8 mouse cellular contexts compared by ENCODE assay signal in the genomic region with DNA sequence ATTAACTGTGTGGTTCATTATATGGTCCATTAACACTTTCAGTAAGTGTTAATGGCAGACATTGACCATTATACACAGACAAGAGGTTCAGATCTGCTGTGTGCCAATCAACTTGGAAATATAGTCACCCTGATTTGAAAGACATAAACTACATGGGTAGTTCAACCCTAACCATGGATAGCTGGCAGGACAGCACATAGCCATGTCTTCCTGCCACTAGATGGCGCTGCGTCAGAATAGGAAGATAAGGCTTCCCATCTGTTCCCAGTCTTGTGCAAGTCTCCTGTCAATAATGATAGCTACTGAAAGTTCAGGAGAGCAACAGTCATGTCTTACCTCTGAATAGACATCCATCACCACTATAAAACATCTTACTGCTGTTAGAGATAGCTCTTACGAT.
DNase-seq lines count a peak whose midpoint lies in the region; ATAC-seq lines count a peak whose summit lies in the region.

No protein-coding gene starts in this region.

- no peaks in the 10 kb centered on the region for H3K36me3 ChIP-seq in heart, embryonic 16.5 days (ENCODE audit: control insufficient read depth, insufficient read depth)

- peak; percentile 49; the same call in 1 of the 2 replicates for ATAC-seq in heart, embryonic 16.5 days (replicated peaks; ENCODE audit: extremely low read depth, insufficient read depth, low FRiP score)

- no peaks in the 10 kb centered on the region for H3K9me3 ChIP-seq in heart, embryonic 16.5 days (replicated peaks; ENCODE audit: control insufficient read depth, low read length)

- WGBS in heart, embryonic 16.5 days: 15% methylated on average over 3 of the region's 3 CpGs

- H3K27me3 ChIP-seq in heart, embryonic 16.5 days (ENCODE audit: control insufficient read depth, insufficient read depth, low read length): no peaks in the 10 kb centered on the region

- H3K4me2 ChIP-seq in heart, embryonic 16.5 days (ENCODE audit: low read depth, low read length): no peak overlapping the region

- H3K27ac ChIP-seq in heart, embryonic 16.5 days (ENCODE audit: low read length): no peak overlapping the region

- DNase-seq in gastrocnemius, adult 18-20 months (ENCODE audit: low spot score): peak; percentile 75
- DNase-seq in gastrocnemius, postnatal 25 days: no peak
- DNase-seq in adrenal gland, postnatal 10 days: peak; percentile 84
- peak; percentile 37 for DNase-seq in embryo, embryonic 9.5 days (ENCODE audit: extremely low spot score)
- DNase-seq in kidney, postnatal 36 days: peak; percentile 56 to 89
- peak; percentile 59 for DNase-seq in mesoderm, embryonic 11.5 days (ENCODE audit: low read depth, low spot score)
- peak; percentile 3 to 17 for DNase-seq in spleen, postnatal 36 days (ENCODE audit: low spot score in 2 of 2)

- no peak overlapping the region for H3K9ac ChIP-seq in heart, embryonic 16.5 days (ENCODE audit: low read length)

- H3K4me3 ChIP-seq in heart, embryonic 16.5 days (ENCODE audit: low read length): no peak overlapping the region

- no peaks in the 10 kb centered on the region for H3K4me1 ChIP-seq in heart, embryonic 16.5 days (ENCODE audit: control insufficient read depth, insufficient read depth, low read length)
